Mouse (Mus musculus): ENCODE results near the gene Gpr156.
A peak's percentile ranks its signal among the peaks of the same experiment; 100 is the strongest.
"Not testable (repeated sequence)": the region's sequence is repeated elsewhere in the genome, so short reads cannot be mapped to it uniquely, and the experiment has no call there.

Gene Gpr156

GRCm38 (mm10) chr16:37956751-37957150 lies 40.5 kb downstream of the Gpr156 start:
- no peak for DNase-seq (ENCODE audit: low spot score)

- DNase-seq (ENCODE audit: low spot score): not testable (repeated sequence)
Observed at GRCm38 (mm10) chr16:37962696-37963095, 46.4 kb downstream of the Gpr156 start.

- no peak for DNase-seq (ENCODE audit: low spot score)
Observed at GRCm38 (mm10) chr16:37963331-37964281, 47.3 kb downstream of the Gpr156 start.

- DNase-seq (ENCODE audit: low spot score): no peak
Observed at GRCm38 (mm10) chr16:37964380-37965070, 48.2 kb downstream of the Gpr156 start.

GRCm38 (mm10) chr16:37966871-37967270 lies 50.6 kb downstream of the Gpr156 start:
- no peak for DNase-seq (ENCODE audit: low spot score)

- DNase-seq (ENCODE audit: low spot score): no peak
Observed at GRCm38 (mm10) chr16:37967415-37967814, 51.1 kb downstream of the Gpr156 start.

GRCm38 (mm10) chr16:37971522-37971921 lies 55.2 kb downstream of the Gpr156 start:
- DNase-seq (ENCODE audit: low spot score): no peak

GRCm38 (mm10) chr16:37972357-37972756 lies 56.1 kb downstream of the Gpr156 start:
- DNase-seq (ENCODE audit: low spot score): no peak

- not testable (repeated sequence) for DNase-seq (ENCODE audit: low spot score)
Observed at GRCm38 (mm10) chr16:37973239-37973638, 56.9 kb downstream of the Gpr156 start.

- no peak for DNase-seq (ENCODE audit: low spot score)
Observed at GRCm38 (mm10) chr16:37973855-37974519, 57.7 kb downstream of the Gpr156 start.

- DNase-seq (ENCODE audit: low spot score): no peak
Observed at GRCm38 (mm10) chr16:37974520-37975340, 58.4 kb downstream of the Gpr156 start.

- no peak for DNase-seq (ENCODE audit: low spot score)
Observed at GRCm38 (mm10) chr16:37981907-37982306, 65.6 kb downstream of the Gpr156 start.

- DNase-seq (ENCODE audit: low spot score): peak; percentile 41
Observed at GRCm38 (mm10) chr16:37988211-37988865, 72.0 kb downstream of the Gpr156 start.

GRCm38 (mm10) chr16:37989796-37990195 lies 73.5 kb downstream of the Gpr156 start:
- no peak for DNase-seq (ENCODE audit: low spot score)

GRCm38 (mm10) chr16:37990553-37991344 lies 74.5 kb downstream of the Gpr156 start:
- DNase-seq (ENCODE audit: low spot score): no peak

- DNase-seq (ENCODE audit: low spot score): no peak
Observed at GRCm38 (mm10) chr16:37992806-37993205, 76.5 kb downstream of the Gpr156 start.

- DNase-seq (ENCODE audit: low spot score): peak; percentile 42
Observed at GRCm38 (mm10) chr16:37994647-37995046, 78.4 kb downstream of the Gpr156 start.

- no peak for DNase-seq (ENCODE audit: low spot score)
Observed at GRCm38 (mm10) chr16:37997771-37998170, 81.5 kb downstream of the Gpr156 start.

- DNase-seq (ENCODE audit: low spot score): no peak
Observed at GRCm38 (mm10) chr16:37999762-38000161, 83.5 kb downstream of the Gpr156 start.

- DNase-seq (ENCODE audit: low spot score): no peak
Observed at GRCm38 (mm10) chr16:38000178-38000577, 83.9 kb downstream of the Gpr156 start.

All from testis, postnatal 14 days (tissue).